ENCODE assay signal across 22 mouse cellular contexts in genomic region chr6:122299621-122300133, GRCm38 (mm10). TPM values are rescaled to one million over a fixed set of nuclear protein-coding genes. Genes with fewer than 3 reads are reported as not detected.
A peak's percentile ranks its signal among the peaks of the same experiment; 100 is the strongest.
DNase-seq lines count a peak whose midpoint lies in the region; ATAC-seq and TF ChIP-seq lines count a peak whose summit lies in the region.
"Had no signal": no experiment of that assay in that cellular context is flagged by ENCODE, and none has a peak within 500 bp of the region (broad histone marks: within the 10 kb centered on the region; RNA-seq: fewer than 3 reads in every experiment).

No protein-coding gene starts in this region.

- 22% methylated on average over 3 of the region's 3 CpGs for WGBS in heart, embryonic 11.5 days (ENCODE audit: insufficient replicate concordance)

- no peaks in the 10 kb centered on the region for H3K27me3 ChIP-seq in heart, embryonic 11.5 days (ENCODE audit: control insufficient read depth, insufficient read depth, low read length)
- no peaks in the 10 kb centered on the region for H3K27me3 ChIP-seq in G1E (ENCODE audit: insufficient read depth, low read length)
- H3K27me3 ChIP-seq: forebrain, embryonic 13.5 days; hindbrain, embryonic 12.5 days had no signal

- DNase-seq in heart, adult 11 months = peak; percentile 81
- DNase-seq in G1E (ENCODE audit: low spot score) = peak; percentile 31
- DNase-seq in thymus, postnatal 10 days (ENCODE audit: low spot score in 2 of 2) = no peak
- no peak for DNase-seq in kidney, postnatal 14 days
- DNase-seq: adrenal gland, postnatal 14 days; cerebellum, adult 11-12 months; cerebellum, adult 9-10 months; cerebellum, postnatal 36 days; forebrain, postnatal 0 days; gastrocnemius, postnatal 14 days; heart, postnatal 4 days had no signal

- H3K36me3 ChIP-seq in heart, embryonic 11.5 days (ENCODE audit: control insufficient read depth, insufficient read depth, low read length) = no peaks in the 10 kb centered on the region
- H3K36me3 ChIP-seq in G1E (replicated peaks) = no peaks in the 10 kb centered on the region
- H3K36me3 ChIP-seq: embryonic facial prominence, embryonic 10.5 days; hindbrain, embryonic 12.5 days had no signal

- no peaks in the 10 kb centered on the region; the same call in 1 of the 2 replicates for H3K4me1 ChIP-seq in heart, embryonic 11.5 days (ENCODE audit: control insufficient read depth, insufficient read depth, low read length)
- H3K4me1 ChIP-seq in G1E (ENCODE audit: insufficient read depth, low read depth, low read length) = peaks cover 48% of the 10 kb centered on the region

- no peak for TF ChIP-seq CTCF in G1E (IDR thresholded peaks at IDR 0.05; ENCODE audit: low read depth, low read length)

- H3K9ac ChIP-seq in heart, embryonic 11.5 days (ENCODE audit: low read depth, low read length) = no peak overlapping the region
- H3K9ac ChIP-seq: forebrain, embryonic 13.5 days; forebrain, postnatal 0 days; hindbrain, embryonic 12.5 days had no signal

- H3K27ac ChIP-seq in heart, embryonic 11.5 days (ENCODE audit: low read depth, low read length) = no peak overlapping the region
- H3K27ac ChIP-seq: embryonic facial prominence, embryonic 10.5 days; forebrain, embryonic 13.5 days; hindbrain, embryonic 12.5 days had no signal

- no peak overlapping the region for H3K4me2 ChIP-seq in heart, embryonic 11.5 days
- H3K4me2 ChIP-seq: forebrain, embryonic 13.5 days; hindbrain, embryonic 12.5 days had no signal

- no peak overlapping the region for H3K4me3 ChIP-seq in heart, embryonic 11.5 days (ENCODE audit: low read depth, low read length)
- no peak overlapping the region for H3K4me3 ChIP-seq in G1E (ENCODE audit: low read depth, low read length)
- H3K4me3 ChIP-seq: embryonic facial prominence, embryonic 10.5 days; forebrain, embryonic 13.5 days; hindbrain, embryonic 12.5 days had no signal

- H3K9me3 ChIP-seq in heart, embryonic 11.5 days (replicated peaks; ENCODE audit: control insufficient read depth, low read length) = no peaks in the 10 kb centered on the region
- no peaks in the 10 kb centered on the region for H3K9me3 ChIP-seq in G1E (replicated peaks)
- H3K9me3 ChIP-seq: embryonic facial prominence, embryonic 10.5 days; forebrain, embryonic 13.5 days; hindbrain, embryonic 12.5 days had no signal

- no peak for ATAC-seq in heart, embryonic 11.5 days (replicated peaks; ENCODE audit: insufficient number of reproducible peaks, low FRiP score, low TSS enrichment)
- peak; percentile 42; the same call in 1 of the 2 replicates for ATAC-seq in G1E (ENCODE audit: extremely low read depth, insufficient number of reproducible peaks, low FRiP score, poor library complexity, severe bottlenecking)
- ATAC-seq in common myeloid progenitor, adult 5-6 weeks (replicated peaks; ENCODE audit: low read depth, poor library complexity, severe bottlenecking) = peak; percentile 40
- ATAC-seq in megakaryocyte-erythroid progenitor cell, adult 5-6 weeks (replicated peaks; ENCODE audit: low FRiP score, low TSS enrichment, poor library complexity, severe bottlenecking) = peak; percentile 11; the same call in 1 of the 2 replicates
- ATAC-seq: forebrain, embryonic 13.5 days; forebrain, postnatal 0 days; hindbrain, embryonic 16.5 days had no signal

RNA-seq across cellular contexts. Expression of gene M6pr, which starts 8.8 kb away (rescaled TPM):
- 84.9 and 93.0 TPM in 2 replicates for polyA plus RNA-seq in heart, embryonic 11.5 days (2014; fragmentation: Nextera tagmentation; extraction: Ambion mirVana)
- total RNA-seq in G1E (2014; fragmentation: Nextera tagmentation) (174 and 190 TPM in 2 replicates), G1E (2017) (521 and 552 TPM in 2 replicates)
- polyA plus RNA-seq in G1E (2012) = 23.0 and 27.4 TPM in 2 replicates
- total RNA-seq in common myeloid progenitor, adult 5-6 weeks (2017) = 309 and 328 TPM in 2 replicates
- 160 and 166 TPM in 2 replicates for total RNA-seq in megakaryocyte-erythroid progenitor cell, adult 5-6 weeks (2014; fragmentation: Nextera tagmentation)
- total RNA-seq in megakaryocyte-erythroid progenitor cell, adult 5-6 weeks (2017) = 303 and 354 TPM in 2 replicates

RNA-seq across cellular contexts. Expression of gene Klrg1, which starts 17.0 kb away (rescaled TPM):
- polyA plus RNA-seq in heart, embryonic 11.5 days (2014; fragmentation: Nextera tagmentation; extraction: Ambion mirVana) = not detected in 2 replicates
- total RNA-seq in G1E (2014; fragmentation: Nextera tagmentation) (2.1 and 3.8 TPM in 2 replicates), G1E (2017) (0.70 and 0.93 TPM in 2 replicates)
- 0.03 TPM in 1 of 2 replicates, not detected in the other for polyA plus RNA-seq in G1E (2012)
- not detected in 2 replicates for total RNA-seq in common myeloid progenitor, adult 5-6 weeks (2017)
- total RNA-seq in megakaryocyte-erythroid progenitor cell, adult 5-6 weeks (2014; fragmentation: Nextera tagmentation) = not detected in 2 replicates
- not detected in 2 replicates for total RNA-seq in megakaryocyte-erythroid progenitor cell, adult 5-6 weeks (2017)
- total RNA-seq: adrenal gland, postnatal 14 days; gastrocnemius, adult 18-20 months; gastrocnemius, postnatal 14 days; heart, postnatal 4 days had no signal
- polyA plus RNA-seq: C2C12; embryonic facial prominence, embryonic 10.5 days; heart, embryonic 14.5 days; intestine, embryonic 14.5 days had no signal

RNA-seq across cellular contexts. Expression of gene Phc1, which starts 40.7 kb away (rescaled TPM):
- polyA plus RNA-seq in heart, embryonic 11.5 days (2014; fragmentation: Nextera tagmentation; extraction: Ambion mirVana) = 15.7 and 17.1 TPM in 2 replicates
- total RNA-seq in G1E (2014; fragmentation: Nextera tagmentation) = 78.0 and 96.6 TPM in 2 replicates
- 13.5 and 15.4 TPM in 2 replicates for total RNA-seq in G1E (2017)
- 24.0 and 86.6 TPM in 2 replicates for polyA plus RNA-seq in G1E (2012)
- total RNA-seq in common myeloid progenitor, adult 5-6 weeks (2017) = 8.9 and 13.0 TPM in 2 replicates
- 22.4 and 38.2 TPM in 2 replicates for total RNA-seq in megakaryocyte-erythroid progenitor cell, adult 5-6 weeks (2014; fragmentation: Nextera tagmentation)
- 11.7 and 15.7 TPM in 2 replicates for total RNA-seq in megakaryocyte-erythroid progenitor cell, adult 5-6 weeks (2017)

Comparison
In these comparisons a context has a peak if more than half of its experiments do, and no peak if none do; other contexts are left out.
1. DNase-seq: peak in heart, adult 11 months (single experiment) and G1E (single experiment); none in thymus, postnatal 10 days (0 of 2) and kidney, postnatal 14 days (single experiment).